Mouse (Mus musculus) lung, postnatal 0 days (tissue): Measurements from ENCODE around the gene Fgf14. TPM values are rescaled to one million over a fixed set of nuclear protein-coding genes. Genes with fewer than 3 reads are reported as not detected.
"Not testable (repeated sequence)": the region's sequence is repeated elsewhere in the genome, so short reads cannot be mapped to it uniquely, and the experiment has no call there.

Source experiments
- ATAC-seq: fragments of 200-750 bp; cut with Nextera tagmentation; 2 replicates; pipeline ENCODE4 v1.8.0; 2017; ENCODE audit warnings: moderate library complexity
- DNase-seq: peaks from one replicate; pipeline ENCODE4 v3.0.0-alpha.2; 2016; ENCODE audit warnings: low spot score
- H3K27ac ChIP-seq: fragments of 300-500 bp; sonication (generic); 2 replicates; pipeline ENCODE4 v1.5.1; 2014; ENCODE audit warnings: antibody characterized with exemption, mild to moderate bottlenecking, low read length, mixed read lengths
- H3K27me3 ChIP-seq: fragments of 300-500 bp; sonication (generic); replicated peaks from 2 replicates; pipeline ENCODE4 v1.6.1; 2014; ENCODE audit warnings: low read length, mixed read lengths; ENCODE audit not compliant: insufficient read depth
- H3K36me3 ChIP-seq: fragments of 300-500 bp; sonication (generic); 2 replicates; pipeline ENCODE4 v1.6.1; 2014; ENCODE audit warnings: low read length, mixed read lengths; ENCODE audit not compliant: insufficient read depth
- H3K4me1 ChIP-seq: fragments of 300-500 bp; sonication (generic); 2 replicates; pipeline ENCODE4 v1.6.1; 2014; ENCODE audit warnings: antibody characterized with exemption, low read depth, low read length, mixed read lengths; ENCODE audit not compliant: insufficient read depth
- H3K4me2 ChIP-seq: fragments of 300-500 bp; sonication (generic); replicated peaks from 2 replicates; pipeline ENCODE4 v1.6.1; 2014; ENCODE audit warnings: low read depth, mild to moderate bottlenecking, low read length, moderate library complexity, mixed read lengths
- H3K4me3 ChIP-seq: fragments of 300-500 bp; sonication (generic); 2 replicates; pipeline ENCODE4 v1.5.1; 2014; ENCODE audit warnings: low read depth, low read length
- H3K9ac ChIP-seq: fragments of 300-500 bp; sonication (generic); replicated peaks from 2 replicates; pipeline ENCODE4 v1.6.1; 2014; ENCODE audit warnings: low read depth, mild to moderate bottlenecking
- H3K9me3 ChIP-seq: fragments of 300-500 bp; sonication (generic); 2 replicates; pipeline ENCODE4 v1.6.1; 2016; ENCODE audit warnings: low read length, mixed read lengths
- CTCF ChIP-seq: IDR thresholded peaks from 2 replicates; pipeline ENCODE4 v1.5.1; 2016; ENCODE audit warnings: antibody characterized with exemption, mild to moderate bottlenecking
- EP300 ChIP-seq: IDR thresholded peaks from 2 replicates; pipeline ENCODE4 v1.6.1; 2016; ENCODE audit warnings: antibody characterized with exemption, mild to moderate bottlenecking, control low read depth
- WGBS: fragments of 180-500 bp; shearing (Covaris S2); extraction: QIAGEN DNeasy Blood & Tissue Kit; methylation state at CpG from one replicate; pipeline ENCODE4 v1.1.7; 2014; 5-methylcytosine and 5-hydroxymethylcytosine counted together
- polyA plus RNA-seq: library from polyadenylated mRNA; unstranded; fragments of >200 nt; fragmentation: Nextera tagmentation; extraction: Ambion mirVana; gene quantifications from 2 replicates; pipeline ENCODE4 v1.2.1, GENCODE M21; 2015

Gene Fgf14
- polyA plus RNA-seq, 1 experiment from 2014 or later: 0.06 TPM

- no peak for DNase-seq
- Histone ChIP-seq H3K4me3 (no peak overlapping the region), H3K27me3 (no peaks in the 10 kb centered on the region), H3K4me1 (no peaks in the 10 kb centered on the region), H3K4me2 (no peak overlapping the region), H3K9me3 (no peaks in the 10 kb centered on the region), H3K36me3 (no peaks in the 10 kb centered on the region), H3K9ac (no peak overlapping the region), H3K27ac (no peak overlapping the region)
- ATAC-seq: no peak
- no peak for TF ChIP-seq CTCF
- TF ChIP-seq EP300: no peak
Observed at GRCm38 (mm10) chr14:124444831-124445230, 232.1 kb downstream of the Fgf14 start.

GRCm38 (mm10) chr14:124439298-124439697 is 237.6 kb downstream of the Fgf14 start:
- H3K9me3 ChIP-seq, H3K4me2 ChIP-seq, H3K4me3 ChIP-seq, H3K27me3 ChIP-seq, DNase-seq, ATAC-seq, H3K36me3 ChIP-seq, H3K27ac ChIP-seq, H3K9ac ChIP-seq, H3K4me1 ChIP-seq: not testable (repeated sequence)
- 16% methylated on average over 3 of the region's 3 CpGs for WGBS

GRCm38 (mm10) chr14:124411890-124412289 is 265.0 kb downstream of the Fgf14 start:
- Histone ChIP-seq H3K4me2 (no peak overlapping the region), H3K4me3 (no peak overlapping the region), H3K4me1 (no peaks in the 10 kb centered on the region), H3K27ac (no peak overlapping the region), H3K27me3 (no peaks in the 10 kb centered on the region), H3K9ac (no peak overlapping the region), H3K9me3 (no peaks in the 10 kb centered on the region), H3K36me3 (no peaks in the 10 kb centered on the region)
- ATAC-seq (no peak), DNase-seq (no peak)
- WGBS: 65% methylated on average over 2 of the region's 2 CpGs
- TF ChIP-seq EP300: no peak
- TF ChIP-seq CTCF: no peak

- H3K27me3 ChIP-seq: no peaks in the 10 kb centered on the region
- no peaks in the 10 kb centered on the region for H3K4me1 ChIP-seq
- no peaks in the 10 kb centered on the region for H3K36me3 ChIP-seq
- DNase-seq (peak; percentile 11), ATAC-seq (no peak)
- H3K4me3 ChIP-seq: no peak overlapping the region
- TF ChIP-seq EP300 (no peak), CTCF (peak; percentile 55)
- H3K4me2 ChIP-seq: no peak overlapping the region
- H3K9ac ChIP-seq: no peak overlapping the region
- H3K27ac ChIP-seq: no peak overlapping the region
- WGBS: 0% methylated on average over 1 of the region's 1 CpGs
- H3K9me3 ChIP-seq: no peaks in the 10 kb centered on the region
Observed at GRCm38 (mm10) chr14:124410945-124411344, 266.0 kb downstream of the Fgf14 start.

- Histone ChIP-seq H3K9ac (no peak overlapping the region), H3K4me1 (no peaks in the 10 kb centered on the region), H3K27ac (no peak overlapping the region), H3K4me3 (no peak overlapping the region), H3K9me3 (no peaks in the 10 kb centered on the region), H3K36me3 (no peaks in the 10 kb centered on the region), H3K4me2 (no peak overlapping the region), H3K27me3 (no peaks in the 10 kb centered on the region)
- no peak for TF ChIP-seq EP300
- TF ChIP-seq CTCF: no peak
- no peak for ATAC-seq
- no peak for DNase-seq
Observed at GRCm38 (mm10) chr14:124328391-124328790, 348.5 kb downstream of the Fgf14 start.

- 27% methylated on average over 1 of the region's 1 CpGs for WGBS
- Histone ChIP-seq H3K9me3 (no peaks in the 10 kb centered on the region), H3K9ac (no peak overlapping the region), H3K27me3 (no peaks in the 10 kb centered on the region), H3K27ac (no peak overlapping the region), H3K36me3 (no peaks in the 10 kb centered on the region), H3K4me3 (no peak overlapping the region), H3K4me2 (no peak overlapping the region), H3K4me1 (no peaks in the 10 kb centered on the region)
- TF ChIP-seq CTCF (no peak), EP300 (no peak)
- ATAC-seq: no peak
- DNase-seq: no peak
Observed at GRCm38 (mm10) chr14:124319017-124319718, 357.8 kb downstream of the Fgf14 start.

- ATAC-seq (no peak), DNase-seq (no peak)
- Histone ChIP-seq H3K27ac (no peak overlapping the region), H3K36me3 (no peaks in the 10 kb centered on the region), H3K27me3 (no peaks in the 10 kb centered on the region), H3K4me1 (no peaks in the 10 kb centered on the region), H3K4me2 (no peak overlapping the region), H3K4me3 (no peak overlapping the region), H3K9ac (no peak overlapping the region), H3K9me3 (no peaks in the 10 kb centered on the region)
- TF ChIP-seq EP300: no peak
- no peak for TF ChIP-seq CTCF
- WGBS: 76% methylated on average over 2 of the region's 2 CpGs
Observed at GRCm38 (mm10) chr14:124315513-124315912, 361.4 kb downstream of the Fgf14 start.
